Mouse (Mus musculus) brain, embryonic 14.5 days (tissue): ENCODE results near the gene Snd1.

Source experiments
- CTCF ChIP-seq: fragments of 200-500 bp; IDR thresholded peaks from 2 replicates; pipeline ENCODE4 v1.5.1; 2012; ENCODE audit warnings: inconsistent platforms, mild to moderate bottlenecking, moderate library complexity, borderline replicate concordance; ENCODE audit not compliant: insufficient read depth, insufficient read length; ENCODE audit errors: extremely low read depth
- POLR2A ChIP-seq: fragments of 200-500 bp; IDR thresholded peaks from 2 replicates; pipeline ENCODE4 v1.6.1; 2012; ENCODE audit warnings: mild to moderate bottlenecking, inconsistent platforms, borderline replicate concordance; ENCODE audit not compliant: poor library complexity, insufficient read depth, insufficient read length, severe bottlenecking; ENCODE audit errors: extremely low read depth

DNA sequence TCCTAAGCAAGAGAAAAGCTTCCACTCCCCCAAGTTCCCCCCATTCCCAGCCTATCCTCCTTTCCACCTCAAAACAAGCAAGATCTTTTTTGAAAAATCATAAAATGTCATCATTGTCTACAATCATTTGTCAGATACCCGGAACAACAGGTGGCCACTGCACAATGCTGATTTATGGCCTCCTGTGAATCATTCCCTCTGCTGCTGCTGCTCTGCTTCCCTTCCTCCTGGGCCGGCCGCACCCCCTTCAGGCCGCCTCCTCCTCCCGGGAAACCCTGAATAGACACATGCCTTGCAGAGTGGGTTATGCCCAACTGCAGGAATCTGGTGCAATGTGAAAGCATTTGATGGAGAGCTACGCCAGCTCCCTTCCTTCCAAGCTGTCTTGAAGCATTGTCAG is 353.7 kb downstream of the Snd1 start:
- TF ChIP-seq CTCF = no peak
- TF ChIP-seq POLR2A = no peak
